Mouse (Mus musculus) kidney, embryonic 15.5 days (tissue): ENCODE results near the gene Rpl36. TPM values are rescaled to one million over a fixed set of nuclear protein-coding genes. Genes with fewer than 3 reads are reported as not detected.
A peak's percentile ranks its signal among the peaks of the same experiment; 100 is the strongest.

Experiments
- ATAC-seq: fragments of 200-750 bp; cut with Nextera tagmentation; replicated peaks from 2 replicates; pipeline ENCODE4 v1.8.0; 2017; ENCODE audit warnings: moderate TSS enrichment; ENCODE audit not compliant: low FRiP score
- H3K27ac ChIP-seq: fragments of 300-500 bp; sonication (generic); 2 replicates; pipeline ENCODE4 v1.5.1; 2015; ENCODE audit warnings: mild to moderate bottlenecking, inconsistent platforms
- H3K27me3 ChIP-seq: fragments of 300-500 bp; sonication (generic); 2 replicates; pipeline ENCODE4 v1.6.1; 2015; ENCODE audit warnings: inconsistent platforms
- H3K36me3 ChIP-seq: fragments of 300-500 bp; sonication (generic); 2 replicates; pipeline ENCODE4 v1.6.1; 2015; ENCODE audit warnings: inconsistent platforms
- H3K4me1 ChIP-seq: fragments of 300-500 bp; sonication (generic); 2 replicates; pipeline ENCODE4 v1.6.1; 2015; ENCODE audit warnings: inconsistent platforms
- H3K4me2 ChIP-seq: fragments of 300-500 bp; sonication (generic); 2 replicates; pipeline ENCODE4 v1.6.1; 2015; ENCODE audit warnings: moderate library complexity, mild to moderate bottlenecking, inconsistent platforms
- H3K4me3 ChIP-seq: fragments of 300-500 bp; sonication (generic); replicated peaks from 2 replicates; pipeline ENCODE4 v1.5.1; 2015; ENCODE audit warnings: mild to moderate bottlenecking, inconsistent platforms
- H3K9ac ChIP-seq: fragments of 300-500 bp; sonication (generic); 2 replicates; pipeline ENCODE4 v1.6.1; 2015; ENCODE audit warnings: mild to moderate bottlenecking, inconsistent platforms
- H3K9me3 ChIP-seq: fragments of 300-500 bp; sonication (generic); replicated peaks from 2 replicates; pipeline ENCODE4 v1.6.1; 2016; ENCODE audit warnings: inconsistent platforms
- WGBS: fragments of 180-500 bp; shearing (Covaris S2); methylation state at CpG from one replicate; pipeline ENCODE4 v1.1.7; 2015; ENCODE audit warnings: mixed read lengths; 5-methylcytosine and 5-hydroxymethylcytosine counted together
- polyA plus RNA-seq: library from polyadenylated mRNA; unstranded; fragments of >200 nt; fragmentation: Nextera tagmentation; extraction: Ambion mirVana; gene quantifications from 2 replicates; pipeline ENCODE4 v1.2.1, GENCODE M21; 2015

Rpl36 gene
- polyA plus RNA-seq, 1 experiment from 2014 or later, result 1,888 TPM

- no peak for ATAC-seq
- Histone ChIP-seq H3K27me3 (no peaks in the 10 kb centered on the region), H3K9ac (no peak overlapping the region), H3K4me1 (peaks cover 37% of the 10 kb centered on the region), H3K36me3 (peaks cover 68% of the 10 kb centered on the region), H3K4me3 (no peak overlapping the region), H3K9me3 (no peaks in the 10 kb centered on the region), H3K27ac (no peak overlapping the region), H3K4me2 (0 out of 2 replicates have a peak overlapping the region, but pooled peaks have one; percentile 12)
- WGBS, result 56% methylated on average over 1 of the region's 1 CpGs
These were observed 25.4 kb upstream of the Rpl36 start for GRCm38 (mm10) chr17:56587773-56588172.

- Histone ChIP-seq H3K36me3 (peaks cover 79% of the 10 kb centered on the region), H3K9ac (no peak overlapping the region), H3K27me3 (no peaks in the 10 kb centered on the region), H3K4me2 (no peak overlapping the region), H3K4me3 (no peak overlapping the region), H3K9me3 (no peaks in the 10 kb centered on the region), H3K4me1 (peaks cover 28% of the 10 kb centered on the region), H3K27ac (no peak overlapping the region)
- ATAC-seq, result no peak
- WGBS, result 88% methylated on average over 4 of the region's 4 CpGs
These were observed 24.3 kb upstream of the Rpl36 start for GRCm38 (mm10) chr17:56588921-56589320.

- H3K9me3 ChIP-seq, result no peaks in the 10 kb centered on the region
- H3K4me2 ChIP-seq, result no peak overlapping the region
- no peaks in the 10 kb centered on the region for H3K27me3 ChIP-seq
- H3K27ac ChIP-seq, result no peak overlapping the region
- H3K9ac ChIP-seq, result no peak overlapping the region
- peaks cover 10% of the 10 kb centered on the region for H3K4me1 ChIP-seq
- ATAC-seq, result no peak
- peaks cover 100% of the 10 kb centered on the region for H3K36me3 ChIP-seq
- no peak overlapping the region for H3K4me3 ChIP-seq
These were observed 20.7 kb upstream of the Rpl36 start for GRCm38 (mm10) chr17:56592553-56592952.

GRCm38 (mm10) chr17:56593527-56594271, 19.5 kb upstream of the Rpl36 start:
- H3K4me3 ChIP-seq, result no peak overlapping the region
- H3K27me3 ChIP-seq, result no peaks in the 10 kb centered on the region
- 0 out of 2 replicates have a peak, but pooled peaks cover 3% of the 10 kb centered on the region for H3K4me1 ChIP-seq
- no peak for ATAC-seq
- WGBS, result 85% methylated on average over 8 of the region's 8 CpGs
- peaks cover 97% of the 10 kb centered on the region for H3K36me3 ChIP-seq
- H3K4me2 ChIP-seq, result no peak overlapping the region
- no peak overlapping the region for H3K9ac ChIP-seq
- no peak overlapping the region for H3K27ac ChIP-seq
- no peaks in the 10 kb centered on the region for H3K9me3 ChIP-seq

- WGBS, result 95% methylated on average over 28 of the region's 28 CpGs
- ATAC-seq, result no peak
These were observed 9.8 kb upstream of the Rpl36 start for GRCm38 (mm10) chr17:56603186-56604069.

GRCm38 (mm10) chr17:56604070-56604380, 9.2 kb upstream of the Rpl36 start:
- H3K27me3 ChIP-seq, result no peaks in the 10 kb centered on the region
- 90% methylated on average over 9 of the region's 9 CpGs for WGBS
- no peak overlapping the region for H3K27ac ChIP-seq

More at GRCm38 (mm10) chr17:56603186-56604069, 9.8 kb upstream of the Rpl36 start:
- peaks cover 10% of the 10 kb centered on the region for H3K4me1 ChIP-seq
- H3K36me3 ChIP-seq, result peaks cover 93% of the 10 kb centered on the region
- H3K27me3 ChIP-seq, result no peaks in the 10 kb centered on the region
- H3K4me2 ChIP-seq, result no peak overlapping the region
- no peaks in the 10 kb centered on the region for H3K9me3 ChIP-seq
- H3K4me3 ChIP-seq, result no peak overlapping the region
- no peak overlapping the region for H3K27ac ChIP-seq
- H3K9ac ChIP-seq, result no peak overlapping the region

GRCm38 (mm10) chr17:56604422-56604821, 8.8 kb upstream of the Rpl36 start:
- Histone ChIP-seq H3K9ac (no peak overlapping the region), H3K27ac (no peak overlapping the region), H3K27me3 (no peaks in the 10 kb centered on the region), H3K36me3 (peaks cover 89% of the 10 kb centered on the region), H3K4me2 (no peak overlapping the region), H3K4me3 (no peak overlapping the region), H3K9me3 (no peaks in the 10 kb centered on the region), H3K4me1 (peaks cover 19% of the 10 kb centered on the region)
- ATAC-seq, result no peak
- WGBS, result 89% methylated on average over 3 of the region's 3 CpGs

More at GRCm38 (mm10) chr17:56604070-56604380, 9.2 kb upstream of the Rpl36 start:
- no peak overlapping the region for H3K4me2 ChIP-seq
- H3K9ac ChIP-seq, result no peak overlapping the region
- H3K36me3 ChIP-seq, result peaks cover 93% of the 10 kb centered on the region
- no peak overlapping the region for H3K4me3 ChIP-seq
- H3K4me1 ChIP-seq, result peaks cover 16% of the 10 kb centered on the region
- ATAC-seq, result no peak
- no peaks in the 10 kb centered on the region for H3K9me3 ChIP-seq

- no peak for ATAC-seq
- Histone ChIP-seq H3K4me2 (no peak overlapping the region), H3K4me1 (peaks cover 23% of the 10 kb centered on the region), H3K27ac (no peak overlapping the region), H3K27me3 (no peaks in the 10 kb centered on the region), H3K36me3 (peaks cover 79% of the 10 kb centered on the region), H3K9ac (no peak overlapping the region), H3K9me3 (no peaks in the 10 kb centered on the region), H3K4me3 (no peak overlapping the region)
- 86% methylated on average over 9 of the region's 9 CpGs for WGBS
These were observed 7.8 kb upstream of the Rpl36 start for GRCm38 (mm10) chr17:56605431-56605830.

- Histone ChIP-seq H3K9me3 (no peaks in the 10 kb centered on the region), H3K27ac (no peak overlapping the region), H3K9ac (no peak overlapping the region), H3K4me3 (no peak overlapping the region), H3K4me1 (peaks cover 39% of the 10 kb centered on the region), H3K36me3 (peaks cover 57% of the 10 kb centered on the region), H3K4me2 (no peak overlapping the region), H3K27me3 (no peaks in the 10 kb centered on the region)
- ATAC-seq, result no peak
- 56% methylated on average over 3 of the region's 3 CpGs for WGBS
These were observed 5.6 kb upstream of the Rpl36 start for GRCm38 (mm10) chr17:56607521-56608062.

GRCm38 (mm10) chr17:56608699-56609098, 4.5 kb upstream of the Rpl36 start:
- peak overlapping the region; percentile 77 for H3K9ac ChIP-seq
- ATAC-seq, result no peak
- WGBS, result 33% methylated on average over 5 of the region's 5 CpGs
- no peaks in the 10 kb centered on the region for H3K9me3 ChIP-seq
- peaks cover 46% of the 10 kb centered on the region for H3K36me3 ChIP-seq
- H3K4me3 ChIP-seq, result peak overlapping the region; percentile 74
- peaks cover 42% of the 10 kb centered on the region for H3K4me1 ChIP-seq
- H3K27me3 ChIP-seq, result no peaks in the 10 kb centered on the region
- H3K27ac ChIP-seq, result peak overlapping the region; percentile 83; the same call in 1 of the 2 replicates
- H3K4me2 ChIP-seq, result peak overlapping the region; percentile 81

- H3K27me3 ChIP-seq, result no peaks in the 10 kb centered on the region
- peaks cover 47% of the 10 kb centered on the region for H3K4me1 ChIP-seq
- peak within 1 kb of the TSS; percentile 74 for H3K4me3 ChIP-seq
- peak within 1 kb of the TSS; percentile 77 for H3K9ac ChIP-seq
- peak; percentile 84 for ATAC-seq
- H3K9me3 ChIP-seq, result no peaks in the 10 kb centered on the region
- H3K36me3 ChIP-seq, result peaks cover 43% of the 10 kb centered on the region
- peak within 1 kb of the TSS; percentile 81 for H3K4me2 ChIP-seq
- peak within 1 kb of the TSS; percentile 83 for H3K27ac ChIP-seq
- WGBS, result under 1% methylated on average over 44 of the region's 44 CpGs
These were observed 3.6 kb upstream of the Rpl36 start, which contains the start of gene 2410015M20Rik for GRCm38 (mm10) chr17:56609452-56610171. Gene 2410015M20Rik (minus strand): TSS chr17:56609771.
